Mouse (Mus musculus): ENCODE data around the gene Slf2. TPM values are rescaled to one million over a fixed set of nuclear protein-coding genes. Genes with fewer than 3 reads are reported as not detected.

The Slf2 gene
- polyA plus RNA-seq, 1 experiment: 51.3 TPM

GRCm38 (mm10) chr19:44914481-44915249, 16.3 kb upstream of the Slf2 start:
- TF ChIP-seq POLR2A (IDR thresholded peaks at IDR 0.05; ENCODE audit: borderline replicate concordance, extremely low read depth, insufficient read depth, insufficient read length, poor library complexity, severe bottlenecking) (no peak), CTCF (IDR thresholded peaks at IDR 0.05; ENCODE audit: borderline replicate concordance, extremely low read depth, insufficient read depth, insufficient read length) (no peak)
- DNase-seq (ENCODE audit: low read depth): no peak

GRCm38 (mm10) chr19:44918171-44918570, 12.8 kb upstream of the Slf2 start:
- no peak for DNase-seq (ENCODE audit: low read depth)
- TF ChIP-seq CTCF (IDR thresholded peaks at IDR 0.05; ENCODE audit: borderline replicate concordance, extremely low read depth, insufficient read depth, insufficient read length) (no peak), POLR2A (IDR thresholded peaks at IDR 0.05; ENCODE audit: borderline replicate concordance, extremely low read depth, insufficient read depth, insufficient read length, poor library complexity, severe bottlenecking) (no peak)

- TF ChIP-seq POLR2A (IDR thresholded peaks at IDR 0.05; ENCODE audit: borderline replicate concordance, extremely low read depth, insufficient read depth, insufficient read length, poor library complexity, severe bottlenecking) (no peak), CTCF (IDR thresholded peaks at IDR 0.05; ENCODE audit: borderline replicate concordance, extremely low read depth, insufficient read depth, insufficient read length) (no peak)
- DNase-seq (ENCODE audit: low read depth): no peak
These were observed 9.3 kb upstream of the Slf2 start for GRCm38 (mm10) chr19:44921466-44922139.

GRCm38 (mm10) chr19:44922521-44922920, 8.4 kb upstream of the Slf2 start:
- TF ChIP-seq POLR2A (IDR thresholded peaks at IDR 0.05; ENCODE audit: borderline replicate concordance, extremely low read depth, insufficient read depth, insufficient read length, poor library complexity, severe bottlenecking) (no peak), CTCF (IDR thresholded peaks at IDR 0.05; ENCODE audit: borderline replicate concordance, extremely low read depth, insufficient read depth, insufficient read length) (no peak)
- no peak for DNase-seq (ENCODE audit: low read depth)

- TF ChIP-seq CTCF (IDR thresholded peaks at IDR 0.05; ENCODE audit: borderline replicate concordance, extremely low read depth, insufficient read depth, insufficient read length) (no peak), POLR2A (IDR thresholded peaks at IDR 0.05; ENCODE audit: borderline replicate concordance, extremely low read depth, insufficient read depth, insufficient read length, poor library complexity, severe bottlenecking) (no peak)
- no peak for DNase-seq (ENCODE audit: low read depth)
These were observed 6.3 kb upstream of the Slf2 start for GRCm38 (mm10) chr19:44924699-44925098.

GRCm38 (mm10) chr19:44926781-44927180, 4.2 kb upstream of the Slf2 start:
- DNase-seq (ENCODE audit: low read depth): no peak
- TF ChIP-seq POLR2A (IDR thresholded peaks at IDR 0.05; ENCODE audit: borderline replicate concordance, extremely low read depth, insufficient read depth, insufficient read length, poor library complexity, severe bottlenecking) (no peak), CTCF (IDR thresholded peaks at IDR 0.05; ENCODE audit: borderline replicate concordance, extremely low read depth, insufficient read depth, insufficient read length) (no peak)

GRCm38 (mm10) chr19:44927250-44927649, 3.7 kb upstream of the Slf2 start:
- TF ChIP-seq POLR2A (IDR thresholded peaks at IDR 0.05; ENCODE audit: borderline replicate concordance, extremely low read depth, insufficient read depth, insufficient read length, poor library complexity, severe bottlenecking): no peak
- no peak for TF ChIP-seq CTCF (IDR thresholded peaks at IDR 0.05; ENCODE audit: borderline replicate concordance, extremely low read depth, insufficient read depth, insufficient read length)
- DNase-seq (ENCODE audit: low read depth): no peak

- no peak for TF ChIP-seq POLR2A (IDR thresholded peaks at IDR 0.05; ENCODE audit: borderline replicate concordance, extremely low read depth, insufficient read depth, insufficient read length, poor library complexity, severe bottlenecking)
- TF ChIP-seq CTCF (IDR thresholded peaks at IDR 0.05; ENCODE audit: borderline replicate concordance, extremely low read depth, insufficient read depth, insufficient read length): no peak
- DNase-seq (ENCODE audit: low read depth): no peak
These were observed 2.8 kb upstream of the Slf2 start for GRCm38 (mm10) chr19:44928185-44928584.

GRCm38 (mm10) chr19:44929251-44929650, 1.7 kb upstream of the Slf2 start:
- no peak for DNase-seq (ENCODE audit: low read depth)
- TF ChIP-seq POLR2A (IDR thresholded peaks at IDR 0.05; ENCODE audit: borderline replicate concordance, extremely low read depth, insufficient read depth, insufficient read length, poor library complexity, severe bottlenecking) (no peak), CTCF (IDR thresholded peaks at IDR 0.05; ENCODE audit: borderline replicate concordance, extremely low read depth, insufficient read depth, insufficient read length) (no peak)

- DNase-seq (ENCODE audit: low read depth): no peak
- TF ChIP-seq POLR2A (IDR thresholded peaks at IDR 0.05; ENCODE audit: borderline replicate concordance, extremely low read depth, insufficient read depth, insufficient read length, poor library complexity, severe bottlenecking): no peak
- TF ChIP-seq CTCF (IDR thresholded peaks at IDR 0.05; ENCODE audit: borderline replicate concordance, extremely low read depth, insufficient read depth, insufficient read length): no peak
These were observed 1.3 kb upstream of the Slf2 start for GRCm38 (mm10) chr19:44929663-44930062.

- no peak for DNase-seq (ENCODE audit: low read depth)
- no peak for TF ChIP-seq CTCF (IDR thresholded peaks at IDR 0.05; ENCODE audit: borderline replicate concordance, extremely low read depth, insufficient read depth, insufficient read length)
- TF ChIP-seq POLR2A (IDR thresholded peaks at IDR 0.05; ENCODE audit: borderline replicate concordance, extremely low read depth, insufficient read depth, insufficient read length, poor library complexity, severe bottlenecking): no peak
These were observed 829 bp upstream of the Slf2 start for GRCm38 (mm10) chr19:44930122-44930521.

- TF ChIP-seq CTCF (IDR thresholded peaks at IDR 0.05; ENCODE audit: borderline replicate concordance, extremely low read depth, insufficient read depth, insufficient read length) (no peak), POLR2A (IDR thresholded peaks at IDR 0.05; ENCODE audit: borderline replicate concordance, extremely low read depth, insufficient read depth, insufficient read length, poor library complexity, severe bottlenecking) (peak; percentile 31; the same call in 1 of the 2 replicates)
- peak; percentile 97 for DNase-seq (ENCODE audit: low read depth)
These were observed 456 bp downstream of the Slf2 start for GRCm38 (mm10) chr19:44931454-44931759.
